Mouse (Mus musculus): ENCODE data around the gene Smarce1. TPM values are rescaled to one million over a fixed set of nuclear protein-coding genes. Genes with fewer than 3 reads are reported as not detected.

Smarce1 gene
- total RNA-seq, 1 experiment: 130 TPM

DNA sequence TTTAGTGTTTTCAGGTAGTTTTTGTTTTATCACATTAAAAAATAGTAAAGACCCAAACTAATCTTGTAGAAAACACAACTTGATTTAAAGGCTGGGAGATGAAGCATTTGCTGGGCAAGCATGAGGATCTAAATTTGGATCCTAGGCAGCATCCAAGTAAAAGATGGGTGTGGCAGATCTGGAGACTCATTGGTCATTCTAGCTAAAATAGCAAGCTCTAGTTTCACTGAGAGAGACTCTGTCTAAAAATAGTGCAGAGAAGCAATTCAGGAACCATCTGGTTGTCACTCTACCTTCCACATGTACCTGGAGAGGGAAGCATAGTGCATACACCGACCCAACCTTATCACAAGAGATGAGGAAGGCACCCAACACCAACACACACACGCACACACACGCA lies 14.6 kb downstream of the Smarce1 start:
- no peak overlapping the region for H3K27ac ChIP-seq (ENCODE audit: insufficient read depth, low read depth, low read length, poor library complexity, severe bottlenecking)
- H3K9ac ChIP-seq (ENCODE audit: insufficient read depth, low read depth, low read length, poor library complexity, severe bottlenecking): no peak overlapping the region
- no peak overlapping the region for H3K4me3 ChIP-seq (ENCODE audit: insufficient read depth in 1 of 2, low read depth in 1 of 2, low read length in 2 of 2, poor library complexity in 1 of 2, severe bottlenecking in 1 of 2)
- peaks cover 44% of the 10 kb centered on the region for H3K36me3 ChIP-seq (ENCODE audit: control insufficient read depth, insufficient read depth, low read length, poor library complexity, severe bottlenecking)
- H3K9me3 ChIP-seq (ENCODE audit: control insufficient read depth, insufficient read depth, low read depth, low read length): no peaks in the 10 kb centered on the region
- TF ChIP-seq MAFK (IDR thresholded peaks at IDR 0.05; ENCODE audit: insufficient read depth, low read depth, low read length): no peak
- in situ Hi-C loops (cut with MboI; ENCODE audit: low sequenced_read_pairs in 2 of 2, unreplicated experiment in 2 of 2): no loop called here
- no peaks in the 10 kb centered on the region for H3K4me1 ChIP-seq (ENCODE audit: control insufficient read depth in 2 of 2, insufficient read depth in 2 of 2, low read length in 2 of 2, poor library complexity in 1 of 2)
- DNase-seq (ENCODE audit: low read depth, low spot score): no peak

DNA sequence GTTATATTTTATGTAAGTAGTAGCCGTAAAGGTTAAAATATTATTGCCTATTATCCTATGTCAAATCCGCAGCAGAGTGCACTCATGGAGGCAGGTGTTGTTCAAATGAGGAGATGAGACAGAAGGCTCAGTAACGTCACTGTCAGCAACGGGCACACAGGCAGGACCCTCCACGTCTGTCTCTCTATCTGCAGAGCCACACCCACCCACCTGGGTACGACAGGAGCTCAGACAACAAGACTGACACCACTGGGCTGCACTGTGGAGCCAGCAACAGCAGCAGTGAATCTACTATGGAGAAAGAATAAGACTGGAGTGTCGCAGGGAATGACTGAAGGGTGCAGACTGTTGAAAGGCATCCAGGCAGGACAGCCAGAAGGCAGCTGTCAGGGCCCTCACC lies 18.1 kb downstream of the Smarce1 start:
- DNase-seq (ENCODE audit: low read depth, low spot score): no peak
- no peak overlapping the region for H3K27ac ChIP-seq (ENCODE audit: insufficient read depth, low read depth, low read length, poor library complexity, severe bottlenecking)
- peaks cover 41% of the 10 kb centered on the region for H3K36me3 ChIP-seq (ENCODE audit: control insufficient read depth, insufficient read depth, low read length, poor library complexity, severe bottlenecking)
- H3K9me3 ChIP-seq (ENCODE audit: control insufficient read depth, insufficient read depth, low read depth, low read length): no peaks in the 10 kb centered on the region
- in situ Hi-C loops (cut with MboI; ENCODE audit: low sequenced_read_pairs in 2 of 2, unreplicated experiment in 2 of 2): no loop called here
- no peak for TF ChIP-seq CHD2 (IDR thresholded peaks at IDR 0.05; ENCODE audit: low read depth, low read length)
- TF ChIP-seq ZC3H11A (IDR thresholded peaks at IDR 0.05; ENCODE audit: borderline replicate concordance, low read depth, low read length): no peak
- no peak for TF ChIP-seq ZNF384 (IDR thresholded peaks at IDR 0.05; ENCODE audit: low read depth, low read length)
- no peak for TF ChIP-seq MAFK (IDR thresholded peaks at IDR 0.05; ENCODE audit: insufficient read depth, low read depth, low read length)
- no peak for TF ChIP-seq HCFC1 (IDR thresholded peaks at IDR 0.05; ENCODE audit: borderline replicate concordance, insufficient read depth, low read length)
- H3K9ac ChIP-seq (ENCODE audit: insufficient read depth, low read depth, low read length, poor library complexity, severe bottlenecking): no peak overlapping the region
- H3K4me3 ChIP-seq (ENCODE audit: insufficient read depth in 1 of 2, low read depth in 1 of 2, low read length in 2 of 2, poor library complexity in 1 of 2, severe bottlenecking in 1 of 2): no peak overlapping the region
- no peaks in the 10 kb centered on the region for H3K4me1 ChIP-seq (ENCODE audit: control insufficient read depth in 2 of 2, insufficient read depth in 2 of 2, low read length in 2 of 2, poor library complexity in 1 of 2)

DNA sequence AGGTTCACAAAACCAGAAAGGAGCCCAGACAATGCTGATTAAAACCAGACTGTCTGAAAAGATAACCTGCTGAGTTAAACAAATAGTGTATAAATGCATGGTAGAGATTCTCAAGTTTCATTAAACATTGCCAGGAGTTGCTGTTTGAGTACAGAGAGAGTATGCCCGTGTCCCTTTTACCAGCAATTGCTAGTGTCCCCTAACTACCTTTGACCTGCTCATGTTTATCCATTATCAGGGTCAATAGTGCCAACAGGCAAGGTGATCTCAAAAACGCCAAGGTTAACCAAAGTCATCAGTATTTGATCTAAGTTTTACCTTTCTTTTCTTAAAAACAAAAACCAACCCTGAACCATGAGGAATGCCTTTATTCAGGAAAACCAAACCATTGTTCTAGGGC lies 18.9 kb downstream of the Smarce1 start:
- Histone ChIP-seq H3K27ac (ENCODE audit: insufficient read depth, low read depth, low read length, poor library complexity, severe bottlenecking) (no peak overlapping the region), H3K9me3 (ENCODE audit: control insufficient read depth, insufficient read depth, low read depth, low read length) (no peaks in the 10 kb centered on the region), H3K4me3 (ENCODE audit: insufficient read depth in 1 of 2, low read depth in 1 of 2, low read length in 2 of 2, poor library complexity in 1 of 2, severe bottlenecking in 1 of 2) (no peak overlapping the region), H3K4me1 (ENCODE audit: control insufficient read depth in 2 of 2, insufficient read depth in 2 of 2, low read length in 2 of 2, poor library complexity in 1 of 2) (no peaks in the 10 kb centered on the region), H3K9ac (ENCODE audit: insufficient read depth, low read depth, low read length, poor library complexity, severe bottlenecking) (no peak overlapping the region), H3K36me3 (ENCODE audit: control insufficient read depth, insufficient read depth, low read length, poor library complexity, severe bottlenecking) (peaks cover 35% of the 10 kb centered on the region)
- TF ChIP-seq MAFK (IDR thresholded peaks at IDR 0.05; ENCODE audit: insufficient read depth, low read depth, low read length): no peak
- no peak for TF ChIP-seq ZNF384 (IDR thresholded peaks at IDR 0.05; ENCODE audit: low read depth, low read length)
- no peak for TF ChIP-seq HCFC1 (IDR thresholded peaks at IDR 0.05; ENCODE audit: borderline replicate concordance, insufficient read depth, low read length)
- TF ChIP-seq CHD2 (IDR thresholded peaks at IDR 0.05; ENCODE audit: low read depth, low read length): no peak
- TF ChIP-seq ZC3H11A (IDR thresholded peaks at IDR 0.05; ENCODE audit: borderline replicate concordance, low read depth, low read length): no peak
- DNase-seq (ENCODE audit: low read depth, low spot score): no peak
- in situ Hi-C loops (cut with MboI; ENCODE audit: low sequenced_read_pairs in 2 of 2, unreplicated experiment in 2 of 2): no loop called here

DNA sequence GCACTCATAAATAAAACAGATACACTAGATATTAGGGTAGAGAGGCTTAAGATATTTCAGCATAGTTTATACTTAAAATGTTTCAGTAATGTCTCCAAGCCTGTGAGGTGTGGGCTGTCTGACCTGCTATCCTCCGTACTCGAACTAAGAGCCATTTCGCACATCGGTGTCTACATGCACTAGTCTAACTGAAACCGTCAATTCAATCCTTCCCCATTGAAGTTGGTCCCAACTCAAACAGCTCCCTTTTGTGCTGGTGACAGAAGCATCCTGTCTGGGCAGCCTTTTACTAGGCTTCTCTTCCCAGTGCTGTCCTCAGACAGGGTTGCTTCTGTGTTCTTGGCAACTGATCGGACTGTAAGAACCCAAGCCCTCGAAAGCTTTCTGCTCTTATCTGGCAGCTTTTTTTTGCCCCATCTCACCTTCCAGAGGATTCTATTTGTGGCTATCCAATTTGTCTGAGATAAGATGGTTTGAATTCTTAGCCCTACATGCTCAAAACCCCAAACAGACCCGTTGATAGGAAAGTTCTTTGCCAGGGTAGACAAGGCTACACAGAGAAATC lies 22.6 kb downstream of the Smarce1 start:
- no peak overlapping the region for H3K4me3 ChIP-seq (ENCODE audit: insufficient read depth in 1 of 2, low read depth in 1 of 2, low read length in 2 of 2, poor library complexity in 1 of 2, severe bottlenecking in 1 of 2)
- H3K4me1 ChIP-seq (ENCODE audit: control insufficient read depth in 2 of 2, insufficient read depth in 2 of 2, low read length in 2 of 2, poor library complexity in 1 of 2): no peaks in the 10 kb centered on the region
- no peak for TF ChIP-seq ZNF384 (IDR thresholded peaks at IDR 0.05; ENCODE audit: low read depth, low read length)
- TF ChIP-seq HCFC1 (IDR thresholded peaks at IDR 0.05; ENCODE audit: borderline replicate concordance, insufficient read depth, low read length): no peak
- no peak for TF ChIP-seq MAFK (IDR thresholded peaks at IDR 0.05; ENCODE audit: insufficient read depth, low read depth, low read length)
- TF ChIP-seq CHD2 (IDR thresholded peaks at IDR 0.05; ENCODE audit: low read depth, low read length): no peak
- TF ChIP-seq ZC3H11A (IDR thresholded peaks at IDR 0.05; ENCODE audit: borderline replicate concordance, low read depth, low read length): no peak
- in situ Hi-C loops (cut with MboI; ENCODE audit: low sequenced_read_pairs in 2 of 2, unreplicated experiment in 2 of 2): no loop called here
- H3K9ac ChIP-seq (ENCODE audit: insufficient read depth, low read depth, low read length, poor library complexity, severe bottlenecking): no peak overlapping the region
- no peak for DNase-seq (ENCODE audit: low read depth, low spot score)
- peaks cover 13% of the 10 kb centered on the region for H3K36me3 ChIP-seq (ENCODE audit: control insufficient read depth, insufficient read depth, low read length, poor library complexity, severe bottlenecking)
- no peak overlapping the region for H3K27ac ChIP-seq (ENCODE audit: insufficient read depth, low read depth, low read length, poor library complexity, severe bottlenecking)
- H3K9me3 ChIP-seq (ENCODE audit: control insufficient read depth, insufficient read depth, low read depth, low read length): no peaks in the 10 kb centered on the region

DNA sequence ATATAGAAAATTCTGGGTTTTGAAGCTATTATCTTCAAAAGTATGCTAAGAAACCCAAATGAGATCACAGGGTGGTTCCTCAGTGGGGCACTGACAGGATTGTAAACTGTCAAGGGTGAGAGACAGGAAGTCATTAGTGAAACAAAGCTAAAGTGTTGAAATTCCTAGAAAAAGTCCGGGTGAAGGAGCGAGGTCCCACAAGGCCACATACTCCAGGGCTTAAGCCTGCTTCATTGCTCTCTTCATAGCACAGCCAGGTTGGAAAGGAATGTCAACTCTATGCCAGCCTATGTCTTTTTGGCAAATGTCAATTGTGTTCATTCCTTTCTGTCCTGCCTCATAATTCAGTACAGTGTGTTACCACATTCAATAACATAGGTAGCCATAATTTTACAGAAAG lies 23.4 kb downstream of the Smarce1 start:
- Histone ChIP-seq H3K9me3 (ENCODE audit: control insufficient read depth, insufficient read depth, low read depth, low read length) (no peaks in the 10 kb centered on the region), H3K4me1 (ENCODE audit: control insufficient read depth in 2 of 2, insufficient read depth in 2 of 2, low read length in 2 of 2, poor library complexity in 1 of 2) (no peaks in the 10 kb centered on the region), H3K36me3 (ENCODE audit: control insufficient read depth, insufficient read depth, low read length, poor library complexity, severe bottlenecking) (peaks cover 7% of the 10 kb centered on the region), H3K27ac (ENCODE audit: insufficient read depth, low read depth, low read length, poor library complexity, severe bottlenecking) (no peak overlapping the region), H3K9ac (ENCODE audit: insufficient read depth, low read depth, low read length, poor library complexity, severe bottlenecking) (no peak overlapping the region), H3K4me3 (ENCODE audit: insufficient read depth in 1 of 2, low read depth in 1 of 2, low read length in 2 of 2, poor library complexity in 1 of 2, severe bottlenecking in 1 of 2) (no peak overlapping the region)
- no peak for DNase-seq (ENCODE audit: low read depth, low spot score)
- no peak for TF ChIP-seq ZNF384 (IDR thresholded peaks at IDR 0.05; ENCODE audit: low read depth, low read length)
- TF ChIP-seq MAFK (IDR thresholded peaks at IDR 0.05; ENCODE audit: insufficient read depth, low read depth, low read length): no peak
- no peak for TF ChIP-seq CHD2 (IDR thresholded peaks at IDR 0.05; ENCODE audit: low read depth, low read length)
- TF ChIP-seq ZC3H11A (IDR thresholded peaks at IDR 0.05; ENCODE audit: borderline replicate concordance, low read depth, low read length): no peak
- no peak for TF ChIP-seq HCFC1 (IDR thresholded peaks at IDR 0.05; ENCODE audit: borderline replicate concordance, insufficient read depth, low read length)
- in situ Hi-C loops (cut with MboI; ENCODE audit: low sequenced_read_pairs in 2 of 2, unreplicated experiment in 2 of 2): no loop called here

All from ES-E14 (cell line).